ENCODE assay signal across 8 mouse cellular contexts in genomic region chr10:60245041-60245440, GRCm38 (mm10). TPM values are rescaled to one million over a fixed set of nuclear protein-coding genes. Genes with fewer than 3 reads are reported as not detected.
DNase-seq lines count a peak whose midpoint lies in the region; ATAC-seq and TF ChIP-seq lines count a peak whose summit lies in the region.

No protein-coding gene starts in this region.

- peak; percentile 42; the same call in 1 of the 2 replicates for ATAC-seq in heart, embryonic 11.5 days (replicated peaks; ENCODE audit: insufficient number of reproducible peaks, low FRiP score, low TSS enrichment)
- peak; percentile 61 for ATAC-seq in kidney, postnatal 0 days (replicated peaks; ENCODE audit: low FRiP score, low read depth)

- H3K9ac ChIP-seq in heart, embryonic 11.5 days (ENCODE audit: low read depth, low read length) = no peak overlapping the region
- no peak overlapping the region for H3K9ac ChIP-seq in kidney, postnatal 0 days (ENCODE audit: low read depth, low read length)
- H3K9ac ChIP-seq in liver, adult 2 months (ENCODE audit: low read depth, low read length) = no peak overlapping the region

- 3% methylated on average over 8 of the region's 8 CpGs for WGBS in bone marrow, adult 2 months
- WGBS in heart, embryonic 11.5 days (ENCODE audit: insufficient replicate concordance) = 6% methylated on average over 8 of the region's 8 CpGs
- 2% methylated on average over 8 of the region's 8 CpGs for WGBS in kidney, postnatal 0 days
- 3% methylated on average over 8 of the region's 8 CpGs for WGBS in liver, adult 2 months

- H3K4me2 ChIP-seq in heart, embryonic 11.5 days = no peak overlapping the region
- H3K4me2 ChIP-seq in kidney, postnatal 0 days (ENCODE audit: low read length) = no peak overlapping the region

- no peaks in the 10 kb centered on the region for H3K36me3 ChIP-seq in heart, embryonic 11.5 days (ENCODE audit: control insufficient read depth, insufficient read depth, low read length)
- H3K36me3 ChIP-seq in kidney, postnatal 0 days (ENCODE audit: insufficient read depth, low read length) = no peaks in the 10 kb centered on the region
- no peaks in the 10 kb centered on the region for H3K36me3 ChIP-seq in liver, adult 2 months (ENCODE audit: control insufficient read depth, insufficient read depth, low read length)
- no peaks in the 10 kb centered on the region for H3K36me3 ChIP-seq in splenic B cell, adult 2 months (ENCODE audit: control insufficient read depth, insufficient read depth, low read length, poor library complexity, severe bottlenecking)

- peak; percentile 98 for TF ChIP-seq CTCF in bone marrow, adult 2 months (IDR thresholded peaks at IDR 0.05; ENCODE audit: control insufficient read depth, insufficient read depth, low read length)
- TF ChIP-seq CTCF in embryonic fibroblast, embryonic 13.5 days (IDR thresholded peaks at IDR 0.05; ENCODE audit: borderline replicate concordance, insufficient read depth, low read length) = peak; percentile 89
- TF ChIP-seq CTCF in kidney, postnatal 0 days (IDR thresholded peaks at IDR 0.05; ENCODE audit: low read depth) = peak; percentile 100
- TF ChIP-seq CTCF in liver, adult 2 months (IDR thresholded peaks at IDR 0.05; ENCODE audit: low read depth, low read length) = peak; percentile 98

- H3K27me3 ChIP-seq in heart, embryonic 11.5 days (ENCODE audit: control insufficient read depth, insufficient read depth, low read length) = no peaks in the 10 kb centered on the region
- H3K27me3 ChIP-seq in kidney, postnatal 0 days (ENCODE audit: insufficient read depth, low read length) = no peaks in the 10 kb centered on the region
- H3K27me3 ChIP-seq in liver, adult 2 months (ENCODE audit: control insufficient read depth, insufficient read depth, low read length) = no peaks in the 10 kb centered on the region
- no peaks in the 10 kb centered on the region for H3K27me3 ChIP-seq in splenic B cell, adult 2 months (ENCODE audit: control insufficient read depth, insufficient read depth, low read length, poor library complexity, severe bottlenecking)

- TF ChIP-seq POLR2A in bone marrow, adult 2 months (IDR thresholded peaks at IDR 0.05; ENCODE audit: borderline replicate concordance, control insufficient read depth, low read depth, low read length) = no peak
- TF ChIP-seq POLR2A in embryonic fibroblast, embryonic 13.5 days (IDR thresholded peaks at IDR 0.05; ENCODE audit: low read depth, low read length) = no peak
- TF ChIP-seq POLR2A in liver, adult 2 months (IDR thresholded peaks at IDR 0.05; ENCODE audit: extremely low read depth, insufficient read depth, low read length) = no peak

- H3K79me2 ChIP-seq in liver, adult 2 months (ENCODE audit: control insufficient read depth, insufficient read depth, low read length) = no peaks in the 10 kb centered on the region

- no peak overlapping the region for H3K27ac ChIP-seq in bone marrow, adult 2 months (ENCODE audit: control insufficient read depth, insufficient read depth, low read depth, low read length, poor library complexity)
- H3K27ac ChIP-seq in embryonic fibroblast, embryonic 13.5 days (ENCODE audit: insufficient read depth, low read length) = no peak overlapping the region
- no peak overlapping the region for H3K27ac ChIP-seq in heart, embryonic 11.5 days (ENCODE audit: low read depth, low read length)
- H3K27ac ChIP-seq in kidney, postnatal 0 days = no peak overlapping the region
- H3K27ac ChIP-seq in liver, adult 2 months (replicated peaks; ENCODE audit: insufficient read depth, low read depth, low read length) = no peak overlapping the region

- no peaks in the 10 kb centered on the region; the same call in 1 of the 2 replicates for H3K4me1 ChIP-seq in bone marrow, adult 2 months (ENCODE audit: control insufficient read depth, insufficient read depth, low read length)
- H3K4me1 ChIP-seq in embryonic fibroblast, embryonic 13.5 days (ENCODE audit: control insufficient read depth, insufficient read depth, low read length) = no peaks in the 10 kb centered on the region
- no peaks in the 10 kb centered on the region; the same call in 1 of the 2 replicates for H3K4me1 ChIP-seq in heart, embryonic 11.5 days (ENCODE audit: control insufficient read depth, insufficient read depth, low read length)
- no peaks in the 10 kb centered on the region for H3K4me1 ChIP-seq in kidney, postnatal 0 days (replicated peaks; ENCODE audit: insufficient read depth, low read length)
- no peaks in the 10 kb centered on the region for H3K4me1 ChIP-seq in liver, adult 2 months (ENCODE audit: control insufficient read depth, insufficient read depth, low read length)

- no peak overlapping the region for H3K4me3 ChIP-seq in bone marrow, adult 2 months (replicated peaks; ENCODE audit: control insufficient read depth, low read depth, low read length)
- no peak overlapping the region for H3K4me3 ChIP-seq in embryonic fibroblast, embryonic 13.5 days (ENCODE audit: insufficient read depth, low read length)
- H3K4me3 ChIP-seq in heart, embryonic 11.5 days (ENCODE audit: low read depth, low read length) = no peak overlapping the region
- H3K4me3 ChIP-seq in kidney, postnatal 0 days (replicated peaks; ENCODE audit: low read depth, low read length) = no peak overlapping the region
- H3K4me3 ChIP-seq in liver, adult 2 months (ENCODE audit: insufficient read depth, low read depth, low read length) = no peak overlapping the region

- peak; percentile 93 for DNase-seq in A20 (ENCODE audit: low read depth, low spot score)
- DNase-seq in kidney, postnatal 0 days (ENCODE audit: low spot score) = peak; percentile 91
- peak; percentile 74 for DNase-seq in liver, adult 2 months (ENCODE audit: extremely low read depth, low read depth, low spot score)
- peak; percentile 96 for DNase-seq in naive thymus-derived CD4-positive, alpha-beta T cell, adult 2 months (ENCODE audit: low read depth)
- peak; percentile 96 for DNase-seq in splenic B cell, adult 2 months (ENCODE audit: low read depth, low spot score)

- H3K9me3 ChIP-seq in heart, embryonic 11.5 days (replicated peaks; ENCODE audit: control insufficient read depth, low read length) = no peaks in the 10 kb centered on the region
- no peaks in the 10 kb centered on the region for H3K9me3 ChIP-seq in kidney, postnatal 0 days (replicated peaks; ENCODE audit: low read length)

RNA-seq across cellular contexts. Expression of gene Chst3, which starts 26.0 kb away (rescaled TPM):
- 11.9 and 16.5 TPM in 2 replicates for polyA plus RNA-seq in bone marrow, adult 2 months (2011; ENCODE audit: insufficient read depth, insufficient read length, low replicate concordance, missing spikeins)
- polyA plus RNA-seq in embryonic fibroblast, embryonic 13.5 days (2011; ENCODE audit: insufficient read length, low read depth, missing spikeins) = 0.13 and 0.63 TPM in 2 replicates
- 0.57 and 0.73 TPM in 2 replicates for polyA plus RNA-seq in heart, embryonic 11.5 days (2014; fragmentation: Nextera tagmentation; extraction: Ambion mirVana)
- polyA plus RNA-seq in kidney, postnatal 0 days (2015; fragmentation: Nextera tagmentation; extraction: Ambion mirVana) = 0.87 and 0.96 TPM in 2 replicates
- 0.09 and 0.13 TPM in 2 replicates for total RNA-seq in liver, adult 2 months (2014; rRNA removed)
- 0.20 and 0.43 TPM in 2 replicates for polyA plus RNA-seq in liver, adult 2 months (2012; rRNA removed)

RNA-seq across cellular contexts. Expression of gene Psap, which starts 32.4 kb away (rescaled TPM):
- polyA plus RNA-seq in bone marrow, adult 2 months (2011; ENCODE audit: insufficient read depth, insufficient read length, low replicate concordance, missing spikeins) = 271 and 453 TPM in 2 replicates
- 665 and 734 TPM in 2 replicates for polyA plus RNA-seq in embryonic fibroblast, embryonic 13.5 days (2011; ENCODE audit: insufficient read length, low read depth, missing spikeins)
- polyA plus RNA-seq in heart, embryonic 11.5 days (2014; fragmentation: Nextera tagmentation; extraction: Ambion mirVana) = 68.5 and 78.1 TPM in 2 replicates
- 142 and 160 TPM in 2 replicates for polyA plus RNA-seq in kidney, postnatal 0 days (2015; fragmentation: Nextera tagmentation; extraction: Ambion mirVana)
- total RNA-seq in liver, adult 2 months (2014; rRNA removed) = 227 and 309 TPM in 2 replicates
- polyA plus RNA-seq in liver, adult 2 months (2012; rRNA removed) = 584 and 608 TPM in 2 replicates
